Mouse (Mus musculus) myocyte (in vitro differentiated cells): ENCODE measurements around the gene Camk1d.

Source experiments
- CEBPB ChIP-seq: IDR thresholded peaks from 2 replicates; pipeline ENCODE4 v1.6.1; 2011; ENCODE audit warnings: mild to moderate bottlenecking, moderate library complexity; ENCODE audit not compliant: poor library complexity, insufficient read depth, severe bottlenecking
- POLR2A ChIP-seq: IDR thresholded peaks from one replicate; pipeline ENCODE4 v1.6.1; 2011; ENCODE audit warnings: low read depth, mild to moderate bottlenecking, control low read depth, moderate library complexity; ENCODE audit not compliant: insufficient read length
- POLR2AphosphoS2 ChIP-seq: IDR thresholded peaks from one replicate; pipeline ENCODE4 v1.6.1; 2011; ENCODE audit warnings: low read depth, control low read depth; ENCODE audit not compliant: insufficient read length
- REST ChIP-seq: IDR thresholded peaks from one replicate; pipeline ENCODE4 v1.6.1; 2011; ENCODE audit warnings: mild to moderate bottlenecking, control low read depth, moderate library complexity; ENCODE audit not compliant: insufficient read depth, insufficient read length
- TCF12 ChIP-seq: IDR thresholded peaks from one replicate; pipeline ENCODE4 v1.6.1; 2011; ENCODE audit warnings: mild to moderate bottlenecking, control low read depth; ENCODE audit not compliant: poor library complexity, insufficient read depth, severe bottlenecking
- TCF3 ChIP-seq: IDR thresholded peaks from one replicate; pipeline ENCODE4 v1.6.1; 2011; ENCODE audit warnings: low read depth, control low read depth; ENCODE audit not compliant: insufficient read length
- USF1 ChIP-seq: IDR thresholded peaks from one replicate; pipeline ENCODE4 v1.6.1; 2011; ENCODE audit warnings: low read depth, mild to moderate bottlenecking, control low read depth, moderate library complexity

DNA sequence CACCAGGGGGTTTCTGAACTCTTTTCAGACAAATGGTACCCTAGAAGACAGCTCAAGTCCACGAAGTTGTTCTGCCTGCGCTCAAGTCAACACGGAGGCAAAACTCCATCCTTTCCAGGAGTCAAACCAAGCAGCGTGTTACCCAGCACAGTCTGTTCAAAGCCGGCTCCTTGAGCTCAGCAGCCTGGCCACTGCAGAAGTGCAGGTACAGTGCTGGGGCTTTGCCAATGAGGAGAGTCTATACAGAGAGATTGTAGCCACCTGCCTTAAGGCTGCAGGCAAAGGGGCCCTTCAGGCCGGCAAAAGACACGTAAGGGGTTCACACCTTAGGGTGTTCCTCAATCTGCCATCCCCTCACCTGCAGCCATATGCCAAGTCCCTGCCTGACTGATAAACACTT is 2.1 kb downstream of the Camk1d start:
- TF ChIP-seq POLR2A (no peak), USF1 (no peak), CEBPB (no peak), TCF12 (no peak), POLR2AphosphoS2 (no peak), REST (no peak), TCF3 (no peak)
